Mouse (Mus musculus): ENCODE data around the gene Nmt1.

Nmt1 gene

DNA sequence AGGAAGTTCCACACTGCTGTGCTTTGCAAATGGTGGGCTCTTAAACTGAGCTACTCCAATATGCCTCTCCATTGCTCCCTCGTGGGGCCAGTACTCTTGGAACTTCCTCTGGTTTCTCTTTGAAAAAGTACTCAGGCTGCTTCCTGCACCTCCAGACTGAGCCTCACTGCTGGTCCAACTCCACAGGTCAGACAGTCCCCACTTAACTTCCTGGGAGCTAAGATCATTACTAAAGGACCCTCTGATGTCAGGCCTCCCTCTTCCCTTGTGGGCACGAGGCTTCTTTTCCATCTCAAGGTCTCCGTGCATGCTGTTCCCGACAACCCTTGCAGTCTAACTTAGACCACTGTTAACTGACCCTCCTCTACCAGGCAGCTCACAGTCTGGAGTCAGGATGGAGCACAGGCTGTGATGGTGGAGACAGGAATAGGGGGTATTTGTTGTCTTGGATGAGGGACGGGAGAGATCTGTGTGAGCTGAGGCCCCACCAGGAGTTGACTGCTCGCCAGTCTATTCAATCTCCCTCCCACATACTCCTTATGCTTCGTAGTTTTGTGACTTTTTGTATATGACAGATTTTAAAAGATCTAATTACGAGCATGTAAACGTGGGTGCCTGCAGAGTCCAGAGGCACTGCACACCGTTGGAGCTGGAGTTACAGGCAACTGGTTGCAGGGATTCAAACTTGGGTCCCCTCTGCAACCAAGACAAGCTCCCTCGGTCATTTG lies 22.6 kb upstream of the Nmt1 start:
- no peak for DNase-seq (ENCODE audit: low spot score)

- DNase-seq (ENCODE audit: low spot score), result no peak
Observed at GRCm38 (mm10) chr11:103006286-103007000, 21.5 kb upstream of the Nmt1 start.

DNA sequence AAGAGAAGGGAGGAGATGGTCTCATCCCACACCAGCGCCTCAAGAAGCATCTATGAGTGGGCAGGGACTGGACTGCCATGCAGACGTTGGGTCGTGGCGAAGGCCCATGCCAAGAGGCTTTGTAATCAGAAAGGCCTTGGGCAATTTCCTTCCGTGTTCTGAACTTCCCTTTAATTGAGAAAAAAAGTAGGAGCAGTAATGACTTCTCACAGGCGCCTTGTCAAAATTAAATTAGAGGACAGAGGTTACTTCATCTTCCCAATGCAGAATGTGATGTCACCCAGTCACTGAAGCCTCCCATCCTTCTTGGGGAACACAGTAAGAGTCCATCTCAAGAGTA lies 21.0 kb upstream of the Nmt1 start:
- no peak for DNase-seq (ENCODE audit: low spot score)

GRCm38 (mm10) chr11:103008558-103008957 lies 19.4 kb upstream of the Nmt1 start:
- no peak for DNase-seq (ENCODE audit: low spot score)

DNA sequence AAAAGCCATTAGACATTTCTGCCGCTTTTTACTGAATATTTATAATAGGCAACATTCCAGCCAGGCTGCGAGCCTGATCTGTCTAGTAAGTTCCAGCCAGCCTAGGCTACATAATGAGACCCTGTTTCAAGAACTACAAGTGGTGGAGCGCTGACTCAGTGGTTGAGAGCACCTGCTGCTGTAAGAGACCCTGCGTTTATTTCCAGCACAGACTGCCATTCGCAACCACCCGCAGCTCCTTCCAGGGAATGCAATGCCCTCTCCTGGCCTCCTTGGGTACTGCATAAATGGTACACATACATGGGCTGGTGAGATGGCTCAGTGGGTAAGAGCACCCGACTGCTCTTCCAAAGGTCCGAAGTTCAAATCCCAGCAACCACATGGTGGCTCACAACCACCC lies 18.8 kb upstream of the Nmt1 start:
- DNase-seq (ENCODE audit: low spot score), result no peak

DNA sequence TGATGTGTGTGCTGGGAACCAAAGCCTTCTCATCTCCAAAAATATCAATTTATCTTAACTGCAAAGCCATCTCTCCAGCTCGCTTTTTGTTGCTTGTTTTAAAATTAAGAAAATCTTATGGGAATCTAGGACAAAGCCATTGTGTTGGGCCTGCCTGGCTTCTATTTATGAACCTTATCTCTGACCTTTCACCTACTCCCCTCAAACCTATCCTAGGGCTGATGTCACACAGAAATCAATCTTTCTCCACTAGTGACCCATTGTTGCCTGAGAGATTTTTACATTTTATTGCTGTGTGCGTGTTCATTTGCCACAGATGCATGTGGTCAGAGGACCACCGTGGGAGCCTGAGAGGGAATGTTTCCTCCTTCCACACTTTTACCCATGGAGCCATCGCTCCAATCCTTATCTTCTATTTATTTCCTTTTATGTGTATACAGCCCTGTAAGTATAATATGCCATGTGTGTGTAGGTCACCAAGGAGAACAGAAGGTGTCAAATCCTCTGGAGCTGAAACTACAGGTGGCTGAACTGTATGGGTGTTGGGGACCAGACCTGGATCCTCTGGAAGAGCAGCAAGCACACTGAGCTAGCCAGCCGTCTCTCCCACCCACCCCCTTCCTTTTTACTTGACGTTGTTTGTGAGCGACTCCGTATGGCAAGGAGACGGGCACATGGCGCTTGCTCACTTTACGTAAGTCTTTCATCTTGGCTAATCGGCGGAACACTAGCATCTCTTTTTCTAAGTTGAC lies 17.4 kb upstream of the Nmt1 start:
- DNase-seq (ENCODE audit: low spot score), result no peak

- DNase-seq (ENCODE audit: low spot score), result no peak
Observed at GRCm38 (mm10) chr11:103011206-103011497, 16.8 kb upstream of the Nmt1 start.

- no peak for DNase-seq (ENCODE audit: low spot score)
Observed at GRCm38 (mm10) chr11:103015881-103016825, 11.8 kb upstream of the Nmt1 start.

- peak; percentile 99 for DNase-seq (ENCODE audit: low spot score)
Observed at GRCm38 (mm10) chr11:103016930-103017329, 11.1 kb upstream of the Nmt1 start.

DNA sequence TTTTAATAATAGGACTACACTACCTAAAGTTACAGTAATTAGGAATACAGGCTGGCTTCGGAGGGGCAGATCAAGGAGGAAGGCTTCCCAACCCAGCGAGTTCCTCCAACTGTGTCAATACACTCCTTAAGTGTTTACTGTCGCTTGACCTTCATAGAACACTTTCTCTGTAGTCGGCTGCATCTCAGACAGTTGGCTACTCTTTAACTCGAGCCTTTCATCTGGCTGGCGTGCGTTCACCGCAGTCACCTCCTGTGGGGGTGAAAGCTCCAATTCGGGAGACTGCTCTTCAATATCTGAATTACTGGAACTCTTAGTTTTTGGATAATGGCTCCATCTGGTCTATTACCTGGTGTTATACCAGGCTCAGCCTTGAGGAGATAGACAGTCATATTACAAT lies 10.3 kb upstream of the Nmt1 start:
- no peak for DNase-seq (ENCODE audit: low spot score)

DNA sequence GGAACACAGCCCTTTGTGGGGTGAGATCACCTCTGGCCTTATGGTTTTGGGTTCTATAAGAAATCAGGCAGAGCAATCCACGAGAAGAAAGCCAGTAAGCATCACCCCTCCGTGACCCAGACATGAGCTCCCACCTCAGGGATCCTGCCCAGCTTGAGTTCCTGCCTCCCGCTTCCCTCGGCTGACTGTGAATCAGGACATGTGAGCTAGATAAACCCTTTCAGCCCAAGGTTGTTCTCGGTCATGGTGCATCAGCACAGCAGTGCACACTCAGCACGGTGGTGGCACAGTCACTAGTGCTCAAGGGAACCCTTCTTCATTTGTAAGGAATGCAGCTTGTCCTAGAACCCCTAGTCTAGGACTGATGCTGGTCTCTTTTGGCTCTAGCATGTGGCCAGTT lies 9.1 kb upstream of the Nmt1 start:
- DNase-seq (ENCODE audit: low spot score), result no peak

GRCm38 (mm10) chr11:103019325-103019724 lies 8.7 kb upstream of the Nmt1 start:
- no peak for DNase-seq (ENCODE audit: low spot score)

GRCm38 (mm10) chr11:103020713-103021335 lies 7.2 kb upstream of the Nmt1 start:
- no peak for DNase-seq (ENCODE audit: low spot score)

- no peak for DNase-seq (ENCODE audit: low spot score)
Observed at GRCm38 (mm10) chr11:103023974-103024373, 4.0 kb upstream of the Nmt1 start.

DNA sequence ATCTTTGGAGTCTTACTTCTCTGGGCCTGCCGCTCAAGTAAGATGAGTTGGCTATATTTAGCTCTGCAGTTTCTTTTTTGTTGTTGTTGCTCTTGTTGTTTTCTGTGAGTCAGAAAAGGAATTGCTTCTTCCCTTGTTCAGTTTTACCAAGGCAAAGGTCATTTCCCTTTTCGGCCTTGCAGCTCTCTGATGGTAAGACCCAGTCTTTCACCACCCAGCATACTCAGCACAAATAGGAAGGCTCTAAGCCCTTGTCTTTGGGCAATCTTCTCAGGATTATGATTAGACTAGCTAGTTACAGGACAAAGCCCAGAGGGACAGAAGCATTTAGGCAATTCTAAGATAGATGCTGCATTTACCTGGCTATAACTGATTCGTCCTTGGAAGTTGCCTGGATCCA lies 1.1 kb upstream of the Nmt1 start:
- DNase-seq (ENCODE audit: low spot score), result no peak

GRCm38 (mm10) chr11:103027570-103028175 lies 317 bp upstream of the Nmt1 start:
- no peak for DNase-seq (ENCODE audit: low spot score)

GRCm38 (mm10) chr11:103033030-103033429 lies 5.0 kb downstream of the Nmt1 start:
- no peak for DNase-seq (ENCODE audit: low spot score)

DNA sequence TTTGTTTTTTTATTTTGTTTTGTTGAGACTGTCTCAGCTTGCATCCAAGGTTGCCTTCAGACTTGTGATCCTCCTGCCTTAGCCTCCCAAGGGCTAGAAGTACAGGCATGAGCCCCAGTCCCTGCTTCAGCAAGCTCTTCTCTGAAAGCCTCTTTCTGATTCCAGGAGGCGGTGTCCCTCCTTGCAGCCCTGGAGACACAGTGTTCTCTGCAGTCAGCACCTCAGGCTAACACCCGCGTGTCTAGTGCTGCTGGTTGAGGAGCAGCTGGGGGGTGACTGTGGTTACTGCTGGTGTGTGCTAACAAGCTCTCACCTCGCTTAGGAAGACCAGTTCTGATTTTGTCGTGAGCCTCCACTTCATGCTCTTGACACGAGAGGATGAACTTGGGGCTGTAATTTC lies 7.0 kb downstream of the Nmt1 start:
- DNase-seq (ENCODE audit: low spot score), result no peak

GRCm38 (mm10) chr11:103036881-103037465 lies 9.0 kb downstream of the Nmt1 start:
- DNase-seq (ENCODE audit: low spot score), result no peak

DNA sequence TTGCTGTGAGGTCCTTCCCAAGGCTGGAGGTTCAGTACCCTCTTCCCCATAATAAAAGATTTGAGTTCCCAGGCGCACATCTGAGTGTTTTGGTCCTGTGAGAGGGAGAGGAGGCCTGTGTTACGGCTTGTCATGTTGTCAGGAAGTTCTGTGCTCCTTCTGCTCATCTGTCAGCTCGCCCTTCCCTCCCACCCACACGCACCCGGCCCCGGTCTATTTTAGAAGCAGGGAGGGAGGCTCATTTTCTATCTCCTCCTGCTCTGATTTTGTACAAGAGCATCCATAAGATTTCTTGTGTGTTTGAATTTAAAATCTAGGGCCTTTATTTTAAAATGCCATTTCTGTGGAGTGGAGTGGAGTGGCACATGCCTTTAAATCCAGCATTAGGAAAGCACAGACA lies 10.0 kb downstream of the Nmt1 start:
- no peak for DNase-seq (ENCODE audit: low spot score)

- DNase-seq (ENCODE audit: low spot score), result no peak
Observed at GRCm38 (mm10) chr11:103042828-103043227, 14.8 kb downstream of the Nmt1 start.
